Mouse (Mus musculus) heart, postnatal 4 days (tissue): ENCODE results near the gene Scrg1. TPM values are rescaled to one million over a fixed set of nuclear protein-coding genes. Genes with fewer than 3 reads are reported as not detected.
"Not testable (repeated sequence)": the region's sequence is repeated elsewhere in the genome, so short reads cannot be mapped to it uniquely, and the experiment has no call there.

Experiments
- DNase-seq: peaks from one replicate; pipeline ENCODE4 v3.0.0; 2021
- total RNA-seq, 2 experiments: library from RNA; stranded (reverse); gene quantifications; 2 replicates each; pipeline ENCODE4 v1.2.3; 2021

Scrg1 gene
- not detected for total RNA-seq

GRCm38 (mm10) chr8:57455765-57456164, at the start of gene Scrg1:
Gene Scrg1, plus strand, starts transcription at chr8:57455923.
- DNase-seq, result no peak

- DNase-seq, result no peak
Observed at GRCm38 (mm10) chr8:57406366-57406765, 49.4 kb upstream of the Scrg1 start.

GRCm38 (mm10) chr8:57409333-57409732, 46.4 kb upstream of the Scrg1 start:
- no peak for DNase-seq

GRCm38 (mm10) chr8:57409779-57410472, 45.8 kb upstream of the Scrg1 start:
- DNase-seq, result no peak

GRCm38 (mm10) chr8:57410473-57410863, 45.3 kb upstream of the Scrg1 start:
- DNase-seq, result no peak

- no peak for DNase-seq
Observed at GRCm38 (mm10) chr8:57411366-57411765, 44.4 kb upstream of the Scrg1 start.

GRCm38 (mm10) chr8:57416827-57417226, 38.9 kb upstream of the Scrg1 start:
- no peak for DNase-seq

- peak; percentile 66 for DNase-seq
Observed at GRCm38 (mm10) chr8:57426074-57426473, 29.6 kb upstream of the Scrg1 start.

GRCm38 (mm10) chr8:57427581-57428366, 27.9 kb upstream of the Scrg1 start:
- DNase-seq, result no peak

GRCm38 (mm10) chr8:57428566-57428965, 27.2 kb upstream of the Scrg1 start:
- no peak for DNase-seq

GRCm38 (mm10) chr8:57429166-57429887, 26.4 kb upstream of the Scrg1 start:
- peak; percentile 86 for DNase-seq

GRCm38 (mm10) chr8:57429888-57430274, 25.8 kb upstream of the Scrg1 start:
- not testable (repeated sequence) for DNase-seq

- no peak for DNase-seq
Observed at GRCm38 (mm10) chr8:57430901-57431300, 24.8 kb upstream of the Scrg1 start.

GRCm38 (mm10) chr8:57432802-57433201, 22.9 kb upstream of the Scrg1 start:
- DNase-seq, result no peak

- DNase-seq, result peak; percentile 17
Observed at GRCm38 (mm10) chr8:57435768-57436436, 19.8 kb upstream of the Scrg1 start.

- no peak for DNase-seq
Observed at GRCm38 (mm10) chr8:57436437-57436796, 19.3 kb upstream of the Scrg1 start.

- DNase-seq, result no peak
Observed at GRCm38 (mm10) chr8:57441131-57441530, 14.6 kb upstream of the Scrg1 start.

- no peak for DNase-seq
Observed at GRCm38 (mm10) chr8:57441556-57441955, 14.2 kb upstream of the Scrg1 start.

GRCm38 (mm10) chr8:57443289-57443688, 12.4 kb upstream of the Scrg1 start:
- DNase-seq, result no peak

GRCm38 (mm10) chr8:57445901-57446300, 9.8 kb upstream of the Scrg1 start:
- DNase-seq, result not testable (repeated sequence)

- no peak for DNase-seq
Observed at GRCm38 (mm10) chr8:57450726-57451125, 5.0 kb upstream of the Scrg1 start.

- DNase-seq, result no peak
Observed at GRCm38 (mm10) chr8:57451896-57452295, 3.8 kb upstream of the Scrg1 start.

- no peak for DNase-seq
Observed at GRCm38 (mm10) chr8:57453361-57453760, 2.4 kb upstream of the Scrg1 start.
